ENCODE assay signal across 7 mouse cellular contexts in genomic region chr11:116623281-116624124, GRCm38 (mm10). TPM values are rescaled to one million over a fixed set of nuclear protein-coding genes. Genes with fewer than 3 reads are reported as not detected.
A peak's percentile ranks its signal among the peaks of the same experiment; 100 is the strongest.
DNase-seq lines count a peak whose midpoint lies in the region; ATAC-seq and TF ChIP-seq lines count a peak whose summit lies in the region.

No protein-coding gene starts in this region.

- no peaks in the 10 kb centered on the region for H3K27me3 ChIP-seq in CH12.LX (replicated peaks)
- peaks cover 16% of the 10 kb centered on the region for H3K27me3 ChIP-seq in forebrain, embryonic 15.5 days
- peaks cover 15% of the 10 kb centered on the region for H3K27me3 ChIP-seq in limb, embryonic 12.5 days
- no peaks in the 10 kb centered on the region for H3K27me3 ChIP-seq in myocyte (ENCODE audit: control insufficient read depth, insufficient read depth, insufficient read length)

- dilution Hi-C loops in CH12.LX (cut with MboI; ENCODE audit: extremely low pct_ligation_motif_present, extremely low pct_unique_long_range_greater_than_20kb, low sequenced_read_pairs) = no loop called here

- H3K4me1 ChIP-seq in CH12.LX (ENCODE audit: control insufficient read depth in 1 of 2, insufficient read depth in 2 of 2) = peaks cover 52 to 86% of the 10 kb centered on the region in 2 experiments
- peaks cover 28% of the 10 kb centered on the region for H3K4me1 ChIP-seq in forebrain, embryonic 15.5 days
- H3K4me1 ChIP-seq in limb, embryonic 12.5 days (replicated peaks) = peaks cover 56% of the 10 kb centered on the region

- H3K4me2 ChIP-seq in CH12.LX (ENCODE audit: insufficient read depth, low read depth, poor library complexity, severe bottlenecking) (peak overlapping the region; percentile 93), myocyte (ENCODE audit: low read depth) (peak overlapping the region; percentile 85)
- H3K4me2 ChIP-seq in forebrain, embryonic 15.5 days (replicated peaks) = peak overlapping the region; percentile 66
- H3K4me2 ChIP-seq in limb, embryonic 12.5 days = peak overlapping the region; percentile 91

- DNase-seq in B cell, adult 2 months = peak; percentile 32 to 33
- DNase-seq in CH12.LX (ENCODE audit: extremely low read depth) = no peak
- no peak for DNase-seq in gastrocnemius, adult 18-20 months (ENCODE audit: low spot score)
- DNase-seq in retina, postnatal 1 day = no peak

- H3K79me2 ChIP-seq in CH12.LX (replicated peaks; ENCODE audit: control insufficient read depth, extremely low read depth, insufficient read depth, poor library complexity, severe bottlenecking) = no peaks in the 10 kb centered on the region
- H3K79me2 ChIP-seq in myocyte (ENCODE audit: control insufficient read depth, insufficient read depth) = peaks cover 32% of the 10 kb centered on the region

- H3ac ChIP-seq in myocyte (ENCODE audit: control insufficient read depth, insufficient read length) = peak overlapping the region; percentile 24

- no peak for ATAC-seq in forebrain, embryonic 15.5 days (replicated peaks)
- no peak; the same call in 1 of the 2 replicates for ATAC-seq in limb, embryonic 12.5 days (ENCODE audit: insufficient number of reproducible peaks, insufficient read depth, low FRiP score, low TSS enrichment, low read depth)

- no peak for TF ChIP-seq EP300 in CH12.LX (IDR thresholded peaks at IDR 0.05; ENCODE audit: low read length)

- H3K36me3 ChIP-seq in CH12.LX (replicated peaks in 1 of 2; ENCODE audit: control insufficient read depth in 1 of 2, insufficient read depth in 1 of 2, low read length in 1 of 2) (peaks cover 0 to 5% of the 10 kb centered on the region in 2 experiments), myocyte (ENCODE audit: control insufficient read depth, insufficient read depth) (no peaks in the 10 kb centered on the region)
- H3K36me3 ChIP-seq in forebrain, embryonic 15.5 days = no peaks in the 10 kb centered on the region
- no peaks in the 10 kb centered on the region for H3K36me3 ChIP-seq in limb, embryonic 12.5 days

- 6% methylated on average over 40 of the region's 40 CpGs for WGBS in forebrain, embryonic 15.5 days
- 5% methylated on average over 40 of the region's 40 CpGs for WGBS in limb, embryonic 12.5 days

- TF ChIP-seq POLR2A in CH12.LX (IDR thresholded peaks at IDR 0.05; ENCODE audit: low read depth, low read length) = no peak
- no peak for TF ChIP-seq POLR2A in myocyte (IDR thresholded peaks at IDR 0.05; ENCODE audit: insufficient read length, low read depth)

- TF ChIP-seq RAD21 in CH12.LX (IDR thresholded peaks at IDR 0.05; ENCODE audit: low read depth, low read length) = no peak

- peak in 1 of 2 experiments; percentile 38; a peak in 2 of 4 replicates for TF ChIP-seq CTCF in CH12.LX (conservative IDR thresholded peaks at IDR 0.05 in 1 of 2, IDR thresholded peaks at IDR 0.05 in 1 of 2; ENCODE audit: low read depth in 2 of 2, low read length in 2 of 2)

- in situ Hi-C loops in CH12.LX (cut with MboI; ENCODE audit: low pct_ligation_motif_present, low pct_unique_long_range_greater_than_20kb, low sequenced_read_pairs) = no loop called here

- no peaks in the 10 kb centered on the region for H3K9me3 ChIP-seq in CH12.LX (replicated peaks; ENCODE audit: low read length)
- H3K9me3 ChIP-seq in forebrain, embryonic 15.5 days = no peaks in the 10 kb centered on the region
- no peaks in the 10 kb centered on the region for H3K9me3 ChIP-seq in limb, embryonic 12.5 days

- peak overlapping the region; percentile 89 for H3K9ac ChIP-seq in CH12.LX (ENCODE audit: insufficient read depth, low read depth)
- H3K9ac ChIP-seq in forebrain, embryonic 15.5 days (replicated peaks) = peak overlapping the region; percentile 33
- peak overlapping the region; percentile 79 for H3K9ac ChIP-seq in limb, embryonic 12.5 days (replicated peaks)

- no peak overlapping the region for H3K27ac ChIP-seq in CH12.LX (ENCODE audit: insufficient read depth, low read depth)
- H3K27ac ChIP-seq in forebrain, embryonic 15.5 days (replicated peaks) = no peak overlapping the region
- no peak overlapping the region for H3K27ac ChIP-seq in limb, embryonic 12.5 days

- H3K4me3 ChIP-seq in CH12.LX (replicated peaks in 1 of 3; ENCODE audit: low read depth in 2 of 3, low read length in 2 of 3, poor library complexity in 1 of 3) (peak overlapping the region; percentile 76 to 93 (median 86)), myocyte (peak overlapping the region; percentile 54)
- peak overlapping the region; percentile 44 for H3K4me3 ChIP-seq in forebrain, embryonic 15.5 days
- H3K4me3 ChIP-seq in limb, embryonic 12.5 days (replicated peaks) = peak overlapping the region; percentile 76

TF ChIP-seq in CH12.LX, 34 proteins besides CTCF, POLR2A, EP300 and RAD21:
- TF ChIP-seq CHD2 (IDR thresholded peaks at IDR 0.05; ENCODE audit: low read length) (peak; percentile 80), IRF4 (IDR thresholded peaks at IDR 0.05; ENCODE audit: low read depth, low read length) (peak; percentile 4; the same call in 1 of the 2 replicates), BHLHE40 (IDR thresholded peaks at IDR 0.05; ENCODE audit: low read depth, low read length) (0 out of 2 replicates have a peak, but pooled peaks have one; percentile 6), NELFE (IDR thresholded peaks at IDR 0.05; ENCODE audit: low read depth, low read length) (no peak)
TF ChIP-seq in CH12.LX: peak in this region for 3.

TF ChIP-seq in myocyte, 11 proteins besides CTCF, POLR2A, EP300 and RAD21:
- TF ChIP-seq MYOD1 (IDR thresholded peaks at IDR 0.05; ENCODE audit: control insufficient read depth in 1 of 3, insufficient read length in 2 of 3, low read depth in 2 of 3) (peak in 1 of 3 experiments; percentile 32), MYOG (IDR thresholded peaks at IDR 0.05; ENCODE audit: control insufficient read depth in 1 of 3, insufficient read depth in 1 of 3, insufficient read length in 2 of 3, low read depth in 2 of 3) (peak in 1 of 3 experiments; percentile 39), TCF12 (IDR thresholded peaks at IDR 0.05; ENCODE audit: insufficient read depth, poor library complexity, severe bottlenecking) (no peak)

RNA-seq across cellular contexts. Expression of gene Rhbdf2, which starts 3.3 kb away (rescaled TPM):
- total RNA-seq in CH12.LX (2012; rRNA removed) = 8.5 and 12.1 TPM in 2 replicates
- 3.1 and 3.4 TPM in 2 replicates for total RNA-seq in CH12.LX (2014; rRNA removed)
- polyA plus RNA-seq in CH12.LX (2012; ENCODE audit: insufficient read length, low read depth) = 11.8 and 14.7 TPM in 2 replicates
- polyA plus RNA-seq in forebrain, embryonic 15.5 days (2015; fragmentation: Nextera tagmentation; extraction: Ambion mirVana) = 1.3 and 1.4 TPM in 2 replicates
- 4.1 and 5.1 TPM in 2 replicates for polyA plus RNA-seq in limb, embryonic 12.5 days (2016; fragmentation: Nextera tagmentation; extraction: Ambion mirVana)
- 16.2 TPM for polyA plus RNA-seq in myocyte (2012; fragmentation: generic; extraction: Trizol)
- 10 to 100 TPM; 11.2 to 11.9 TPM for total RNA-seq in gastrocnemius, adult 18-20 months (2021)

RNA-seq across cellular contexts. Expression of gene Prcd, which starts 29.8 kb away (rescaled TPM):
- total RNA-seq in CH12.LX (2012; rRNA removed) (not detected in 2 replicates), CH12.LX (2014; rRNA removed) (not detected in 2 replicates)
- polyA plus RNA-seq in CH12.LX (2012; ENCODE audit: insufficient read length, low read depth) (not detected in 2 replicates), myocyte (2012; fragmentation: generic; extraction: Trizol) (0.74 TPM)
- 2.0 and 2.4 TPM in 2 replicates for polyA plus RNA-seq in forebrain, embryonic 15.5 days (2015; fragmentation: Nextera tagmentation; extraction: Ambion mirVana)
- polyA plus RNA-seq in limb, embryonic 12.5 days (2016; fragmentation: Nextera tagmentation; extraction: Ambion mirVana) = 0.45 and 0.63 TPM in 2 replicates
- total RNA-seq in gastrocnemius, adult 18-20 months (2021) = under 1 TPM; 0.34 to 0.50 TPM

RNA-seq across cellular contexts. Expression of gene Cygb, which starts 30.6 kb away (rescaled TPM):
- total RNA-seq in CH12.LX (2012; rRNA removed) (not detected in 2 replicates), CH12.LX (2014; rRNA removed) (not detected in 2 replicates)
- polyA plus RNA-seq in CH12.LX (2012; ENCODE audit: insufficient read length, low read depth) (0.11 TPM in 1 of 2 replicates, not detected in the other), myocyte (2012; fragmentation: generic; extraction: Trizol) (0.47 TPM)
- 15.8 and 16.4 TPM in 2 replicates for polyA plus RNA-seq in forebrain, embryonic 15.5 days (2015; fragmentation: Nextera tagmentation; extraction: Ambion mirVana)
- 3.1 and 3.6 TPM in 2 replicates for polyA plus RNA-seq in limb, embryonic 12.5 days (2016; fragmentation: Nextera tagmentation; extraction: Ambion mirVana)
- 10 to 100 TPM; 10.5 to 15.0 TPM for total RNA-seq in gastrocnemius, adult 18-20 months (2021)

RNA-seq across cellular contexts. Expression of gene Aanat, which starts 37.3 kb away (rescaled TPM):
- not detected in 2 replicates for total RNA-seq in CH12.LX (2012; rRNA removed)
- not detected in 2 replicates for total RNA-seq in CH12.LX (2014; rRNA removed)
- not detected in 2 replicates for polyA plus RNA-seq in CH12.LX (2012; ENCODE audit: insufficient read length, low read depth)
- polyA plus RNA-seq in forebrain, embryonic 15.5 days (2015; fragmentation: Nextera tagmentation; extraction: Ambion mirVana) = 0.15 TPM in 1 of 2 replicates, not detected in the other
- polyA plus RNA-seq in limb, embryonic 12.5 days (2016; fragmentation: Nextera tagmentation; extraction: Ambion mirVana) = not detected in 2 replicates
- not detected for polyA plus RNA-seq in myocyte (2012; fragmentation: generic; extraction: Trizol)
- not detected for total RNA-seq in gastrocnemius, adult 18-20 months (2021)

RNA-seq across cellular contexts. Expression of gene Ube2o, which starts 42.3 kb away (rescaled TPM):
- total RNA-seq in CH12.LX (2012; rRNA removed) (37.6 and 42.8 TPM in 2 replicates), CH12.LX (2014; rRNA removed) (12.6 and 12.7 TPM in 2 replicates)
- polyA plus RNA-seq in CH12.LX (2012; ENCODE audit: insufficient read length, low read depth) (50.5 and 61.7 TPM in 2 replicates), myocyte (2012; fragmentation: generic; extraction: Trizol) (27.1 TPM)
- polyA plus RNA-seq in forebrain, embryonic 15.5 days (2015; fragmentation: Nextera tagmentation; extraction: Ambion mirVana) = 22.4 and 27.3 TPM in 2 replicates
- 14.8 and 21.7 TPM in 2 replicates for polyA plus RNA-seq in limb, embryonic 12.5 days (2016; fragmentation: Nextera tagmentation; extraction: Ambion mirVana)
- 10 to 100 TPM; 22.9 to 25.2 TPM for total RNA-seq in gastrocnemius, adult 18-20 months (2021)

Comparison
In these comparisons a context has a peak if more than half of its experiments do, and no peak if none do; other contexts are left out.
1. DNase-seq: peak in B cell, adult 2 months (2 of 2); none in CH12.LX (single experiment), gastrocnemius, adult 18-20 months (single experiment) and retina, postnatal 1 day (single experiment).
2. H3K9ac ChIP-seq: peak in every context shown above with its lines; median percentile 89 in CH12.LX; 79 in limb, embryonic 12.5 days; 33 in forebrain, embryonic 15.5 days.
3. Peak in every context shown above with its lines, with median percentiles within 50 percentile points of each other: H3K4me2 ChIP-seq and H3K4me3 ChIP-seq.